Mouse (Mus musculus) hindbrain, embryonic 15.5 days (tissue): ENCODE data around the gene Fbxo21. TPM values are rescaled to one million over a fixed set of nuclear protein-coding genes. Genes with fewer than 3 reads are reported as not detected.

Experiments used
- ATAC-seq: fragments of 200-750 bp; cut with Nextera tagmentation; 2 replicates; pipeline ENCODE4 v1.8.0; 2017; ENCODE audit warnings: low read depth, moderate number of reproducible peaks, moderate TSS enrichment; ENCODE audit not compliant: low FRiP score
- H3K27ac ChIP-seq: fragments of 300-500 bp; sonication (generic); replicated peaks from 2 replicates; pipeline ENCODE4 v1.5.1; 2015; ENCODE audit warnings: mild to moderate bottlenecking, inconsistent platforms
- H3K27me3 ChIP-seq: fragments of 300-500 bp; sonication (generic); 2 replicates; pipeline ENCODE4 v1.6.1; 2015; ENCODE audit warnings: control low read depth, inconsistent platforms
- H3K36me3 ChIP-seq: fragments of 300-500 bp; sonication (generic); 2 replicates; pipeline ENCODE4 v1.6.1; 2015; ENCODE audit warnings: control low read depth, inconsistent platforms
- H3K4me1 ChIP-seq: fragments of 300-500 bp; sonication (generic); replicated peaks from 2 replicates; pipeline ENCODE4 v1.6.1; 2015; ENCODE audit warnings: control low read depth, inconsistent platforms
- H3K4me2 ChIP-seq: fragments of 300-500 bp; sonication (generic); 2 replicates; pipeline ENCODE4 v1.6.1; 2015; ENCODE audit warnings: moderate library complexity, mild to moderate bottlenecking, inconsistent platforms
- H3K4me3 ChIP-seq: fragments of 300-500 bp; sonication (generic); 2 replicates; pipeline ENCODE4 v1.5.1; 2015; ENCODE audit warnings: mild to moderate bottlenecking, inconsistent platforms
- H3K9ac ChIP-seq: fragments of 300-500 bp; sonication (generic); 2 replicates; pipeline ENCODE4 v1.6.1; 2015; ENCODE audit warnings: inconsistent platforms
- H3K9me3 ChIP-seq: fragments of 300-500 bp; sonication (generic); 2 replicates; pipeline ENCODE4 v1.6.1; 2016; ENCODE audit warnings: control low read depth, inconsistent platforms
- WGBS: fragments of 180-500 bp; shearing (Covaris S2); methylation state at CpG from one replicate; pipeline ENCODE4 v1.1.7; 2015; 5-methylcytosine and 5-hydroxymethylcytosine counted together
- polyA plus RNA-seq: library from polyadenylated mRNA; unstranded; fragments of >200 nt; fragmentation: Nextera tagmentation; extraction: Ambion mirVana; gene quantifications from 2 replicates; pipeline ENCODE4 v1.2.1, GENCODE M21; 2015

The Fbxo21 gene
- polyA plus RNA-seq, 1 experiment from 2014 or later: 159 TPM

GRCm38 (mm10) chr5:118051981-118052662 is 75.6 kb downstream of the Fbxo21 start:
- no peak overlapping the region for H3K27ac ChIP-seq
- peaks cover 2% of the 10 kb centered on the region; the same call in 1 of the 2 replicates for H3K4me1 ChIP-seq
- no peak for ATAC-seq
- H3K4me3 ChIP-seq: no peak overlapping the region
- H3K9ac ChIP-seq: no peak overlapping the region
- H3K27me3 ChIP-seq: no peaks in the 10 kb centered on the region
- no peaks in the 10 kb centered on the region for H3K9me3 ChIP-seq
- H3K36me3 ChIP-seq: no peaks in the 10 kb centered on the region
- WGBS: 82% methylated on average over 8 of the region's 8 CpGs
- no peak overlapping the region for H3K4me2 ChIP-seq

GRCm38 (mm10) chr5:118053205-118053604 is 76.7 kb downstream of the Fbxo21 start:
- Histone ChIP-seq H3K4me1 (peaks cover 12% of the 10 kb centered on the region), H3K4me2 (no peak overlapping the region), H3K27me3 (no peaks in the 10 kb centered on the region), H3K9ac (no peak overlapping the region), H3K4me3 (no peak overlapping the region), H3K9me3 (no peaks in the 10 kb centered on the region), H3K36me3 (no peaks in the 10 kb centered on the region), H3K27ac (no peak overlapping the region)
- ATAC-seq: no peak
- 94% methylated on average over 2 of the region's 2 CpGs for WGBS

GRCm38 (mm10) chr5:118057508-118058111 is 81.1 kb downstream of the Fbxo21 start:
- no peak overlapping the region for H3K4me2 ChIP-seq
- H3K27ac ChIP-seq: no peak overlapping the region
- no peak for ATAC-seq
- no peak overlapping the region for H3K4me3 ChIP-seq
- H3K9ac ChIP-seq: no peak overlapping the region
- H3K4me1 ChIP-seq: peaks cover 12% of the 10 kb centered on the region
- H3K36me3 ChIP-seq: no peaks in the 10 kb centered on the region
- H3K27me3 ChIP-seq: no peaks in the 10 kb centered on the region
- H3K9me3 ChIP-seq: no peaks in the 10 kb centered on the region
- WGBS: 53% methylated on average over 8 of the region's 8 CpGs

- no peaks in the 10 kb centered on the region for H3K9me3 ChIP-seq
- 88% methylated on average over 10 of the region's 10 CpGs for WGBS
- H3K4me3 ChIP-seq: no peak overlapping the region
- no peak overlapping the region for H3K9ac ChIP-seq
- H3K4me2 ChIP-seq: no peak overlapping the region
- ATAC-seq: no peak
- no peak overlapping the region for H3K27ac ChIP-seq
- H3K27me3 ChIP-seq: no peaks in the 10 kb centered on the region
- peaks cover 22% of the 10 kb centered on the region for H3K4me1 ChIP-seq
- no peaks in the 10 kb centered on the region for H3K36me3 ChIP-seq
Observed at GRCm38 (mm10) chr5:118058858-118059257, 82.3 kb downstream of the Fbxo21 start.

- no peak for ATAC-seq
- no peak overlapping the region for H3K27ac ChIP-seq
- no peaks in the 10 kb centered on the region for H3K36me3 ChIP-seq
- H3K9me3 ChIP-seq: no peaks in the 10 kb centered on the region
- no peak overlapping the region for H3K9ac ChIP-seq
- WGBS: 72% methylated on average over 9 of the region's 9 CpGs
- H3K4me1 ChIP-seq: peaks cover 30% of the 10 kb centered on the region
- H3K4me3 ChIP-seq: no peak overlapping the region
- no peak overlapping the region for H3K4me2 ChIP-seq
- no peaks in the 10 kb centered on the region for H3K27me3 ChIP-seq
Observed at GRCm38 (mm10) chr5:118059646-118060045, 83.1 kb downstream of the Fbxo21 start.

Other genes starting within 250 kb of the Fbxo21 start
- gene Nos1, start 195.7 kb upstream of the Fbxo21 start, polyA plus RNA-seq: 2.6 and 2.7 TPM in 2 replicates
- gene Tesc, start 51.0 kb downstream of the Fbxo21 start, polyA plus RNA-seq: 2.9 and 3.5 TPM in 2 replicates
- 21.1 and 21.7 TPM in 2 replicates for gene Fbxw8, start 178.7 kb downstream of the Fbxo21 start, polyA plus RNA-seq
- 4.9 and 5.8 TPM in 2 replicates for gene Hrk, start 187.9 kb downstream of the Fbxo21 start, polyA plus RNA-seq